Mouse (Mus musculus) c-Kit-positive CD71-positive TER-119-negative erythroid progenitor cells, embryonic 14.5 days (primary cell): ENCODE data around the gene Sept9.

ENCODE experiments used
- DNase-seq: peaks from one replicate; pipeline ENCODE4 v3.0.0-alpha.2; 2013; ENCODE audit warnings: low read depth

Sept9 gene

DNA sequence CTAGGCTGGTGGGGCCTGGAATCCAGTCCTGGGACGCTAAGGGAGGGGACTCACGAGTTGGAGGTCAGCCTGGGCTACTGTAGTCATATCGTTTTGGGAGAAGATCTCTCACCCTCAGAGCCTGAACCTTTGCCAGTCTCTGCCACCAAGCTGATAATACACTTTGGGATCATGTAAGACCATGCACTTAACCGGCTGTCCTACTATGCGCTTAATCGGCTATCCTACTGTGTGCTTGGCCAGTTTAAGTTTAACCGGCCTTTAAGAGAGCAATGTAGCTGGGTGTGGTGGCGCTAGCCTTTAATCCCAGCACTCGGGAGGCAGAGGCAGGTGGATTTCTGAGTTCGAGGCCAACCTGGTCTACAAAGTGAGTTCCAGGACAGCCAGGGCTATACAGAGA lies 173.1 kb downstream of the Sept9 start:
- no peak for DNase-seq

GRCm38 (mm10) chr11:117373195-117373594 lies 173.7 kb downstream of the Sept9 start:
- DNase-seq = no peak

- DNase-seq = no peak
Observed at GRCm38 (mm10) chr11:117373870-117374269, 174.4 kb downstream of the Sept9 start.

DNA sequence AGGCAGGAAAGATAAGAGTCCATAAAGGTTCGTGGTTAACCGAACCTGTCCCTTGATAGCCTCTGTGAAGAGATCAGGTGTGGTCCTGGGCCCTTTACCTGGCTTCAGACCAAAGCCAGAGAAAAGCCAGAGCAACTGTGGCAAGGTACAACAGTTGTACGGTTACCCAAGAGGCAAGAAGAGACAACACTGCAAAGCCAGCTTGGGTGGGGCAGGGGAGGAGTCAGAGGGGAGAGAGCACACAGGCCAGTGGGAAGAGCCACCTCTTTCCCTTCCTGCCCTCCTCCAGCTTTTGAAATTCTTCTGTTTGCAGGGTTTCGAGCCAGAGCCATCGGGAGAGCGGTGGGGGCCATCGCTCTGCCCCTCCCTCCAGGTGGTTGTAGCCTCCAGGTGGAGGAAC lies 174.8 kb downstream of the Sept9 start:
- no peak for DNase-seq

DNA sequence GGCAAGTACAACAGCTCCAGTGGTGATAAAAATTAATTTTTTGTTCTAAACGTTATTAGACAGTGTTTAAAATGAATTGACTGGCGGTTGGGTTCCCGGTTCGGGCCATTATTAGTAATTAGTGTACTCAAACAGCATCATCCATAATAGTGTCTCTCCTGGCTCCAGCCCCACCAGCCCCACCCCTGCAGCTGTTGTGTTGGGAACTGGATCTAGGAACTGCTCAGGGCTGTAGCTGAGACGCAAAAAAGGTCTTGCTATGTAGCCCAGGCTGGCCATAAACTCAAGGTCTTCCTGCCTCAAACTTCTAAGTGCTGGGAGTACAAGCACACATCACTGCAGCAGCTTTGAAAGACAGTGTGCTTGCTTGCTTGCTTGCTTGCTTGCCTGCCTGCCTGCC lies 180.3 kb downstream of the Sept9 start:
- DNase-seq = no peak

DNA sequence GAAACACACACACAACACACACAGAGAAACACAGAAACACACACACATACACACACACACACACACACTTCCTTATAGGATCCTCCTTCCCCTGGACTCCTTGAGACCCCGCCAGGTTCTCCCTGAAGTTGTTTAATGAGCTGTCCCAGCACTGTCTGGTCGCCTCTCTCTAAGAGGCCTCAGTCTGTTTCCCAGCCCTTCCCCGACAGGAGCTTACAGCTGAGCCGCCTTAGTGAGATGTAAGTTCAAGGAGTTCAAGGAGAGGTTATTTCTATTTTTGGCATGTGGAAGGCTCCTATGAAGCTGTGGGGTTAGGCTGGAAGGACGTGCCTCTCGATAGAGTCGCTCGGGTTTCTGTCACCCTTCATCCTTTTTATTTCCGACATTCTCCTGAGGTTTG lies 184.8 kb downstream of the Sept9 start:
- no peak for DNase-seq

DNA sequence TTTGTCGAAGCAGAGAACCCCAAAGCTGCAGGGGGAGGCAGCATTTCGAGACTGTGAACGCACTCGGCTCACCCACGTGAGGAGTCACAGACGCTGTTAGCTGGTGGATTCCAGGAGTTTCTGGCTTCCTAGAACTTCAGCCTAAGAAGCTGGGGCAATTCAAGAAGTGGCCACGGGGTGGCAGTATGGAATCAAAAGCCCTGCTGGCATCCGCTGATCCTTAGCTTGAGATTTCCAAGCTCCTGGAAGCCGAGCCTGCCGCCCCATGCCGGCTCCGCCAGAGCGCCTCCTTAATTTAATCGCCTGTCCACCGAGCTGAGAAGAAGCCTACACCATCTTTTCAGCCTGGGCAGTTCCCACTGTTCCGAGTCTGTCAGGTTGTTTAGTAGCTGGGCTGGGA lies 185.4 kb downstream of the Sept9 start:
- peak; percentile 54 for DNase-seq

- no peak for DNase-seq
Observed at GRCm38 (mm10) chr11:117385331-117386103, 186.1 kb downstream of the Sept9 start.

DNA sequence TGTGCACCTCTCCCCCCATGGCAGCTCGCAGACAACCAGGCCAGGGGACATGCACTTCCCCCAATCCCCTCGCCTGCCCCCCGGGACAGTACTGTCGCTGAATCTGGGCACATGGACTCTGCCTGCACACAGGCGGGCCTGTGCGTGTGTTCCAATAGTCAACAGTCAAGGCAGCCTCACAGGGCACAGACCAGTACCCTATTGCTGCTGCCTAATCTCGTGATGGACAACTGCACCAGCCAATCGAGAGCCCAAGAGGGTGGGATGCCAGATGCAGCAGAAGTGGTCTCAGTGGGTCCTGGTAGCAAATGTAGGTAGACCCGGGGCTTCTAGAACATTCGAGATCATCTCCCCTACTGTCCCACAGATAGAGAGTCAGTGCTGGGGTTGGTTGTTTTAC lies 187.8 kb downstream of the Sept9 start:
- no peak for DNase-seq

- DNase-seq = no peak
Observed at GRCm38 (mm10) chr11:117390001-117390402, 190.5 kb downstream of the Sept9 start.

GRCm38 (mm10) chr11:117390774-117391534 lies 191.5 kb downstream of the Sept9 start:
- no peak for DNase-seq

DNA sequence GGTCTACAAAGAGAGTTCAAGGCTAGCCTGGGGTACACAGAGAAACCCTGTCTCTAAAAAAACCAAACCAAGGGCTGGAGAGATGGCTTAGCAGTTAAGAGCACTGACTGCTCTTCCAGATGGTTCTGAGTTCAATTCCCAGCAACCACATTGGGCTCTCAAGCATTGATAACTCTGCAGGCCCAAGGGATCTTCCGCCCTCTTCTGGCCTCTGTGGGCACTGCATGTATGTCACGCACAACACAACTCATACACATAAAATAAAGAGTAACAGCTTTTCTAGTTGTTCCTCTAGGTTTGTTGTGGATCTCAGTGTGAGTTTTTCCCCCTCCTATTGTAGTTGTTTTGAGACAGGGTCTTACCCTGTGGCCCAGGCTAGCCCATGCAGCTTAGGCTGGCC lies 192.8 kb downstream of the Sept9 start:
- peak; percentile 22 for DNase-seq

DNA sequence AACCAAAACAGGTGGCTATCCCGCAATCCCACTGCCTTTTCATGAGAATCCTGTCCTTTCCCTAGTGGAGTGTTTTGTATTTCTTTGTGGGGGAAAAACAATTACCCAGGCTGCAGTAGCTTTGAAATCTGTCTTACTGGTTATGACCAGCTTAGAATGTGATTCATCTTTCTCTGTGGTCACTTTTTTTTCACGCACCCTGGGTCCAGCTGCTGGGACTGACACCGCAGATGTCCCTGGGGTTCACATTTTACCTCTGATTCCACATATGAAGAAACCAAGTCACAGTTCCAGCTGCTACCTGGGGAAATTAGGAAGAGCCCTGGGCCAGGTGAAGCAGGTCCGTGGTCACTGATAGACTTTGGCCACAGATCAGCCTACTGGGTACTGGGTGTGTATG lies 194.3 kb downstream of the Sept9 start:
- DNase-seq = no peak

GRCm38 (mm10) chr11:117394230-117395137 lies 195.0 kb downstream of the Sept9 start:
- DNase-seq = no peak

DNA sequence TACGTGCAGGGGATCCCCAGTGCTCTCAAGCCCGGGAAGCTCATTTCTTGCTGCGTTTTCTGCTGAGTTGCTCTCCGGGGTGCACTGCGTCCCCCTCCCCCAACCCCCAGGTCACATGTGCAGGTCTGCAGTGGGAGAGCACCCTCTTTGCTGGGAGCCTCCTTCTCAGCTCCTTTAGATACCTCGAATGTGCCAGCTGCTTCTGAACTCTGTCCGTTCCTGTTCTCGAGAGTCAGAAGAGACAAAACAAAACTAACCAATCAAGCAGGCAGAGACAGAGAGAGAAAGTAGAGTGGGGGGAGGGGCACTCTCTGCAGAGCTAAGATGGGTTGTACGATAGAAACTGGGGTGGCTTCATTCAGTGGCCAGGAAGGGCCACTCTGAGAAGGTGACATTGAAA lies 195.8 kb downstream of the Sept9 start:
- DNase-seq = no peak

DNA sequence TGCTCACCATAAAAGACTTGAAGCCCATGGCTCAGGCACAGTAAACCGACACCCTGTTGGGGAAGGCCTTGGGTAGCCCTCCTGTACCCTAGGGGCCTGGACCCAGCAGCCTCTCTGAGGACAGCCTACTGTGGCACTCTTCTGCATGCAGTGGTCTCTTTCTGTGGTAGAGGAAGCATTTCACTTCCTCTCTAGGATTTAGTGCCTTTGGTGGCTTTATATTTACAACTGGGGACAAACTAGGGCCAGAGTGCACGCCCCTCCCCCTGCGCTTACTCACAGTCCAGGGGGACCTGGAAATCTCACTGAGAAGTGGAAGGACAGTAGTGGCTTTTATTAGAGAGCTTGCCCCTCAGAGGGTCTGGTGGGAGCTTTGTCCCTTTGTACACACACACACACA lies 197.5 kb downstream of the Sept9 start:
- no peak for DNase-seq

DNA sequence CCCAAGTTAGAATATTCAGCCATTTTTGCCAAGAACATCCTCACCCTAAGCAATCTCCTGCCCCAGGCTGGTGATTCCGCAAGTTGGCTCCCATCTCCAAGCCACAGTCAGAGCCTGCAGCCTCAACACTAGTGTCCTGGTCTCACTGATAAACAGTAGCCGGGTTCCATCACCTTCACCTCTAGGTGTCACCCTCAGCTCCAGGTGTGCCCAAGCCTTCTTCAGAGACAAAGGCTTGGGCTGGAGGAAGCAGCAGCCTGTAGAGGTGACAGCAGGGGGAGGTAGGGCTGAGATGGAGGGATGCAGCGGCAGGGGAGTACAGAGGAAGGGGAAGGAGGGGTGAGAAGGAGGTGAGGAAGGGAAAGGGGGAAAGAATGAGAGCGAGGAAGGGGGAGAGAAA lies 198.3 kb downstream of the Sept9 start:
- DNase-seq = no peak

DNA sequence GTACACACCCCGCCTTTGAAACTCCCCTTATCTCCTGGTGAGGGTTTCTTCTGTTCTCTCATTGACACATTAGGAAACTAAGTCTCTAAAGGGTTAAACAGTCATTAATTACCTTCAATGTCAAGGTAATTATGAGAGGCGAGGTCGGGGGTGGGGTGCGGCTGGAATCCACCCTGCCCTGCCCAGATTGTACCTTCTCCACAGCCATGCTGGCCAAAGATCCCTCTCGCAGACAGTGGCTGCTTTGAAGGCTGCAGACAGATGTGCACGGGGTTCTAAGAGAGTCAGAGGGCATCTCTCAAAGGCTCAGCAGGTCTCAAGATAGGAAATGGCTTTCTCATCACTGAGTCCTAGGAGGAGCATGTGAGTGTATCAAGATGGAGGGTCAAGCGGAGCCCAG lies 198.7 kb downstream of the Sept9 start:
- DNase-seq = no peak

DNA sequence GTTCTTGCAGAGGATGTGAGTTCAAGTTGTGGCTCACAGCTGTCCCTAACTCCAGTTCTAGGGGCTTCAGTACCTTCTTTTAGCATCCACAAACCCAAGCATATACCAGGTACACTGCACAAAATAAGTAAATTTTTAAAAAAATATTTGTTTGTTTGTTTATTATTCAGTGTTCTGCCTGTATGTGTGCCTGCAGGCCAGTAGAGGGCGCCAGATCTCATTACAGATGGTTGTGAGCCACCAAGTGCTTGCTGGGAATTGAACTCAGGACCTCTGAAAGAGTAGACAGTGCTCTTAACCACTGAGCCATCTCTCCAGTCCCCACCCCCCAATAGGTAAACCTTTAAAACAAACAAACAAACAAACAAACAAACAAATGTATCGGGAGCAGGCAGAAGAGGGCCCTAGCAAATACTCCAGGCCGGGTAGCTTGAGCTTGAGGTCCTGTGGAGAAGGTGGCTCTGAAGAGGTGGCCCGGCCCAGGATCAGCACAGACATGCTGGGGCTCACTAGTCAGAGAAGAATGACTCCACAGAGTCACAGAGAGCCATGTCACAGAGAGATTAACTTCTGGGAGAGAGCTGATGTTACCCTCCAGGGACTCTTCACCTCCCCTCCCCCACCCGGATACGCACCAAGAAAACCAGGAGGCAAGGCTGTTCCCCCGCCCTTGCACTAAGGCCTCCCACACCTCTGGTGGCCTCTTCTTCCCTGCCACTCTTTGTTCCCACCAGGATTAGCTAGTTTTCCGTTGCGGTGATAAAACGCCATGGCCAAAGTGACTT lies 202.3 kb downstream of the Sept9 start:
- no peak for DNase-seq

- DNase-seq = no peak
Observed at GRCm38 (mm10) chr11:117402550-117402949, 203.1 kb downstream of the Sept9 start.

DNA sequence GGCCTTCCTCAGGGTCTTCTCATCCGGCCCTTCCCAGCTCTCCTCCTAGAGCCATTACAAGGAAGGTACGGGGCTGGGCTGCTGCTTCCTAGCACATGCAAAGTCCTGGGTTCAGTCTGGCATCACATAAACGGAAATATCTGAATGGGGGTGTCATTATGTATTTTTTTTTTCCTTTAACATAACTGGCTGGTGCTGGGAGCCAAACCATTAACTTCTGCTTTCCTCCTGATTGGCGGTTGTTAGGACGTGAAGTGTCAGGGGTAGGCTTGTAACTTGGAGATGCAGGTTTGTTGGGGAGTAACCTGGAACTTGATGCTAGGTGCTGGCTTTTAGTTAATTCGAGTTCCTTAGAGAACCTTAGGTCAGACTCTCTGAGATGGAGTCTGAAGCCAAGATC lies 203.6 kb downstream of the Sept9 start:
- no peak for DNase-seq

DNA sequence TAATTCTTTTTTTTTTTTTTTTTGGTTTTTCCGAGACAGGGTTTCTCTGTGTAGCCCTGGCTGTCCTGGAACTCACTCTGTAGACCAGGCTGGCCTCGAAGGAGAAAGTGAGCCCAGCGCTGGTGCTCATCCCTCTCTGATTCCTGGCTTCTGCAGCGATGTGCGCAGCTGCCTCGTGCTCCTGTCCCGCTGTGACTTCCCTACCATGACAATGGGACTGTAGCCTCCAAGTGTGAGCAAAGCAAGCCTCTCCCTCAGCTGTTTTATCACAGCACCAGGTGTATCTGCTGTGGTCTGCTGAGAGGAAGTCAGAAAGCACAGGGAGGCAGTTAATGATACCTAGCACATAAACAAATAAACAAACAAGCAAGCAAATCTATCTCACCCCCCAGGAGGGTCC lies 204.3 kb downstream of the Sept9 start:
- DNase-seq = no peak
